Mouse (Mus musculus): ENCODE results near the gene Rdh16f1. TPM values are rescaled to one million over a fixed set of nuclear protein-coding genes. Genes with fewer than 3 reads are reported as not detected.

Gene Rdh16f1
- 0.14 and 0.15 TPM in 2 replicates for polyA plus RNA-seq (2015; fragmentation: Nextera tagmentation; extraction: Ambion mirVana)

GRCm38 (mm10) chr10:127759181-127760110 lies at the start of gene Rdh16f1, which contains the start of gene Rdh1:
Rdh16f1 (plus strand) TSS chr10:127759787.
Rdh1 (plus strand) TSS chr10:127759721.
- H3K27ac ChIP-seq, result peak within 1 kb of the TSS; percentile 47

GRCm38 (mm10) chr10:127710331-127710730 lies 49.3 kb upstream of the Rdh16f1 start:
- no peak overlapping the region for H3K27ac ChIP-seq
- peaks cover 6% of the 10 kb centered on the region; the same call in 1 of the 2 replicates for H3K27me3 ChIP-seq
- 0 out of 2 replicates have a peak, but pooled peaks cover 11% of the 10 kb centered on the region for H3K4me1 ChIP-seq (replicated peaks)
- DNase-seq (no peak), ATAC-seq (ENCODE audit: low read depth) (no peak)
- H3K36me3 ChIP-seq, result no peaks in the 10 kb centered on the region
- H3K4me2 ChIP-seq, result no peak overlapping the region
- H3K4me3 ChIP-seq (replicated peaks), result no peak overlapping the region
- no peak overlapping the region for H3K9ac ChIP-seq
- H3K9me3 ChIP-seq (replicated peaks), result no peaks in the 10 kb centered on the region
- WGBS (ENCODE audit: insufficient replicate concordance), result 72% methylated on average over 13 of the region's 13 CpGs

More at GRCm38 (mm10) chr10:127759181-127760110, at the start of gene Rdh16f1, which contains the start of gene Rdh1:
- WGBS (ENCODE audit: insufficient replicate concordance), result 62% methylated on average over 9 of the region's 9 CpGs
- Histone ChIP-seq H3K4me3 (replicated peaks) (no peak within 1 kb of the TSS), H3K9ac (no peak within 1 kb of the TSS), H3K27me3 (no peaks in the 10 kb centered on the region), H3K36me3 (no peaks in the 10 kb centered on the region), H3K9me3 (replicated peaks) (0 out of 2 replicates have a peak, but pooled peaks cover 4% of the 10 kb centered on the region), H3K4me1 (replicated peaks) (peaks cover 36% of the 10 kb centered on the region), H3K4me2 (no peak within 1 kb of the TSS)
- ATAC-seq (ENCODE audit: low read depth) (0 out of 2 replicates have a peak, but pooled peaks have one; percentile 27), DNase-seq (no peak)

GRCm38 (mm10) chr10:127712736-127713135 lies 46.9 kb upstream of the Rdh16f1 start:
- no peaks in the 10 kb centered on the region for H3K36me3 ChIP-seq
- no peak overlapping the region for H3K9ac ChIP-seq
- H3K4me3 ChIP-seq (replicated peaks), result no peak overlapping the region
- H3K4me1 ChIP-seq (replicated peaks), result no peaks in the 10 kb centered on the region
- no peaks in the 10 kb centered on the region for H3K9me3 ChIP-seq (replicated peaks)
- WGBS (ENCODE audit: insufficient replicate concordance), result 64% methylated on average over 6 of the region's 6 CpGs
- H3K27me3 ChIP-seq, result peaks cover 8% of the 10 kb centered on the region; the same call in 1 of the 2 replicates
- no peak overlapping the region for H3K27ac ChIP-seq
- no peak overlapping the region for H3K4me2 ChIP-seq
- DNase-seq (no peak), ATAC-seq (ENCODE audit: low read depth) (no peak)

GRCm38 (mm10) chr10:127721671-127722418 lies 37.7 kb upstream of the Rdh16f1 start:
- peaks cover 77% of the 10 kb centered on the region for H3K27me3 ChIP-seq
- WGBS (ENCODE audit: insufficient replicate concordance), result 31% methylated on average over 20 of the region's 20 CpGs
- no peak overlapping the region for H3K4me2 ChIP-seq
- no peak overlapping the region for H3K9ac ChIP-seq
- no peaks in the 10 kb centered on the region for H3K9me3 ChIP-seq (replicated peaks)
- ATAC-seq (ENCODE audit: low read depth) (no peak), DNase-seq (no peak)
- no peak overlapping the region for H3K27ac ChIP-seq
- no peak overlapping the region for H3K4me3 ChIP-seq (replicated peaks)
- peaks cover 33% of the 10 kb centered on the region for H3K4me1 ChIP-seq (replicated peaks)
- no peaks in the 10 kb centered on the region for H3K36me3 ChIP-seq

GRCm38 (mm10) chr10:127724178-127724577 lies 35.4 kb upstream of the Rdh16f1 start, which contains the start of gene Tac2:
Tac2 (plus strand) TSS chr10:127724478.
- Histone ChIP-seq H3K36me3 (no peaks in the 10 kb centered on the region), H3K4me2 (peak within 1 kb of the TSS; percentile 43), H3K4me1 (replicated peaks) (peaks cover 54% of the 10 kb centered on the region), H3K27ac (no peak within 1 kb of the TSS), H3K27me3 (peaks cover 75% of the 10 kb centered on the region), H3K9ac (0 out of 2 replicates have a peak within 1 kb of the TSS, but pooled peaks have one; percentile 33), H3K4me3 (replicated peaks) (peak within 1 kb of the TSS; percentile 21; the same call in 1 of the 2 replicates), H3K9me3 (replicated peaks) (no peaks in the 10 kb centered on the region)
- WGBS (ENCODE audit: insufficient replicate concordance), result 62% methylated on average over 3 of the region's 3 CpGs
- no peak for ATAC-seq (ENCODE audit: low read depth)
- DNase-seq, result no peak

GRCm38 (mm10) chr10:127725136-127725535 lies 34.5 kb upstream of the Rdh16f1 start:
- 63% methylated on average over 4 of the region's 4 CpGs for WGBS (ENCODE audit: insufficient replicate concordance)
- H3K27me3 ChIP-seq, result peaks cover 65% of the 10 kb centered on the region

GRCm38 (mm10) chr10:127728437-127728836 lies 31.1 kb upstream of the Rdh16f1 start:
- Histone ChIP-seq H3K36me3 (no peaks in the 10 kb centered on the region), H3K27me3 (peaks cover 32% of the 10 kb centered on the region), H3K27ac (no peak overlapping the region), H3K4me1 (replicated peaks) (peaks cover 79% of the 10 kb centered on the region), H3K4me2 (peak overlapping the region; percentile 21; the same call in 1 of the 2 replicates), H3K4me3 (replicated peaks) (no peak overlapping the region), H3K9me3 (replicated peaks) (no peaks in the 10 kb centered on the region), H3K9ac (0 out of 2 replicates have a peak overlapping the region, but pooled peaks have one; percentile 17)
- no peak for ATAC-seq (ENCODE audit: low read depth)
- no peak for DNase-seq
- WGBS (ENCODE audit: insufficient replicate concordance), result 67% methylated on average over 8 of the region's 8 CpGs

More at GRCm38 (mm10) chr10:127725136-127725535, 34.5 kb upstream of the Rdh16f1 start:
- Histone ChIP-seq H3K9ac (0 out of 2 replicates have a peak overlapping the region, but pooled peaks have one; percentile 33), H3K36me3 (no peaks in the 10 kb centered on the region), H3K4me1 (replicated peaks) (peaks cover 64% of the 10 kb centered on the region), H3K9me3 (replicated peaks) (no peaks in the 10 kb centered on the region), H3K27ac (no peak overlapping the region), H3K4me3 (replicated peaks) (peak overlapping the region; percentile 21; the same call in 1 of the 2 replicates), H3K4me2 (peak overlapping the region; percentile 43)
- DNase-seq (no peak), ATAC-seq (ENCODE audit: low read depth) (peak; percentile 71)

- Histone ChIP-seq H3K4me3 (replicated peaks) (no peak overlapping the region), H3K27ac (peak overlapping the region; percentile 83), H3K4me2 (peak overlapping the region; percentile 53), H3K9ac (peak overlapping the region; percentile 53), H3K9me3 (replicated peaks) (no peaks in the 10 kb centered on the region), H3K4me1 (replicated peaks) (peaks cover 90% of the 10 kb centered on the region), H3K36me3 (no peaks in the 10 kb centered on the region), H3K27me3 (peaks cover 22% of the 10 kb centered on the region)
- peak; percentile 92 for ATAC-seq (ENCODE audit: low read depth)
- DNase-seq, result peak; percentile 67
- WGBS (ENCODE audit: insufficient replicate concordance), result 30% methylated on average over 11 of the region's 11 CpGs
Observed at GRCm38 (mm10) chr10:127730285-127730932, 29.2 kb upstream of the Rdh16f1 start.

- H3K36me3 ChIP-seq, result no peaks in the 10 kb centered on the region
- WGBS (ENCODE audit: insufficient replicate concordance), result 47% methylated on average over 9 of the region's 9 CpGs
- DNase-seq, result no peak
- H3K9ac ChIP-seq, result peak overlapping the region; percentile 39; the same call in 1 of the 2 replicates
- peak overlapping the region; percentile 53 for H3K4me2 ChIP-seq
- H3K27me3 ChIP-seq, result peaks cover 17% of the 10 kb centered on the region
- H3K4me3 ChIP-seq (replicated peaks), result no peak overlapping the region
- no peak for ATAC-seq (ENCODE audit: low read depth)
- H3K4me1 ChIP-seq (replicated peaks), result peaks cover 90% of the 10 kb centered on the region
- H3K27ac ChIP-seq, result peak overlapping the region; percentile 83
- no peaks in the 10 kb centered on the region for H3K9me3 ChIP-seq (replicated peaks)
Observed at GRCm38 (mm10) chr10:127730933-127731310, 28.7 kb upstream of the Rdh16f1 start.

GRCm38 (mm10) chr10:127731397-127731796 lies 28.2 kb upstream of the Rdh16f1 start:
- peak overlapping the region; percentile 53 for H3K4me2 ChIP-seq
- no peak overlapping the region for H3K4me3 ChIP-seq (replicated peaks)
- peaks cover 94% of the 10 kb centered on the region for H3K4me1 ChIP-seq (replicated peaks)
- ATAC-seq (ENCODE audit: low read depth), result no peak
- no peaks in the 10 kb centered on the region for H3K36me3 ChIP-seq
- H3K9me3 ChIP-seq (replicated peaks), result no peaks in the 10 kb centered on the region
- DNase-seq, result no peak
- H3K27me3 ChIP-seq, result peaks cover 15% of the 10 kb centered on the region; the same call in 1 of the 2 replicates
- peak overlapping the region; percentile 83 for H3K27ac ChIP-seq
- 27% methylated on average over 5 of the region's 5 CpGs for WGBS (ENCODE audit: insufficient replicate concordance)
- peak overlapping the region; percentile 39; the same call in 1 of the 2 replicates for H3K9ac ChIP-seq
